Mouse (Mus musculus) hindbrain, embryonic 11.5 days (tissue): ENCODE measurements around the gene 1700019A02Rik. TPM values are rescaled to one million over a fixed set of nuclear protein-coding genes. Genes with fewer than 3 reads are reported as not detected.

ENCODE experiments used
- ATAC-seq: fragments of 200-750 bp; cut with Nextera tagmentation; 2 replicates; pipeline ENCODE4 v1.8.0; 2017; ENCODE audit warnings: mild to moderate bottlenecking, moderate TSS enrichment, moderate library complexity; ENCODE audit not compliant: low FRiP score
- DNase-seq: peaks from one replicate; pipeline ENCODE4 v3.0.0-alpha.2; 2015; ENCODE audit warnings: low spot score
- H3K27ac ChIP-seq: fragments of 300-500 bp; sonication (generic); 2 replicates; pipeline ENCODE4 v1.5.1; 2014; ENCODE audit warnings: mild to moderate bottlenecking, low read depth, low read length
- H3K27me3 ChIP-seq: fragments of 300-500 bp; sonication (generic); 2 replicates; pipeline ENCODE4 v1.6.1; 2014; ENCODE audit warnings: mild to moderate bottlenecking, low read length, moderate library complexity, mixed read lengths; ENCODE audit not compliant: control insufficient read depth, insufficient read depth
- H3K36me3 ChIP-seq: fragments of 300-500 bp; sonication (generic); 2 replicates; pipeline ENCODE4 v1.6.1; 2014; ENCODE audit warnings: mild to moderate bottlenecking, low read length, moderate library complexity, mixed read lengths; ENCODE audit not compliant: control insufficient read depth, insufficient read depth
- H3K4me1 ChIP-seq: fragments of 300-500 bp; sonication (generic); replicated peaks from 2 replicates; pipeline ENCODE4 v1.6.1; 2014; ENCODE audit warnings: low read length, mixed read lengths; ENCODE audit not compliant: control insufficient read depth, insufficient read depth
- H3K4me2 ChIP-seq: fragments of 300-500 bp; sonication (generic); replicated peaks from 2 replicates; pipeline ENCODE4 v1.6.1; 2014; ENCODE audit warnings: mild to moderate bottlenecking, low read depth, low read length
- H3K4me3 ChIP-seq: fragments of 300-500 bp; sonication (generic); 2 replicates; pipeline ENCODE4 v1.5.1; 2014; ENCODE audit warnings: low read depth, low read length
- H3K9ac ChIP-seq: fragments of 300-500 bp; sonication (generic); 2 replicates; pipeline ENCODE4 v1.6.1; 2014; ENCODE audit warnings: low read depth, low read length
- H3K9me3 ChIP-seq: fragments of 300-500 bp; sonication (generic); 2 replicates; pipeline ENCODE4 v1.6.1; 2016; ENCODE audit warnings: low read length; ENCODE audit not compliant: control insufficient read depth
- whole genome bisulfite sequencing: fragments of 180-500 bp; shearing (Covaris S2); extraction: QIAGEN DNeasy Blood & Tissue Kit; methylation state at CpG from one replicate; pipeline ENCODE4 v1.1.7; 2014; 5-methylcytosine and 5-hydroxymethylcytosine counted together
- polyA plus RNA-seq: library from polyadenylated mRNA; unstranded; fragments of >200 nt; fragmentation: Nextera tagmentation; extraction: Ambion mirVana; gene quantifications from 2 replicates; pipeline ENCODE4 v1.2.1, GENCODE M21; 2014

Gene 1700019A02Rik
- polyA plus RNA-seq, 1 experiment from 2014 or later: not detected

DNA sequence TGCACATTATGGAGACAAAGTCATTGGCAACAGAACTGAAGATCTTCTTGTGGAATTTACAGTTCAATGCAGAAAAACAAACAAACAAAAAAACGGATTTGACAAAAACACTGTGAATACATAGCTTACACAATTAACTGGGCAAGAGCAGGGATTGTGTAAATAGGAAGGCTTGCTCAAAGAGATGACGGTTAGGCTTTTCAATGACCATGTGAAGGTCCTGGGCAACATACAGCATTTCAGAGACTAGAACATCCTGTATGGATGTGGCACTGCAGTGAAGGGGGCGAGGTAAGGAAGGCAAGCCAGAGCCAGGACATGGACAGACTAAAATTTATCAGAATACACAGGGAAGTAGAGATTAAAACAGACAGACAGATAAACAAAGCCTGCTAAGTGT is 2.2 kb upstream of the 1700019A02Rik start:
- WGBS: 87% methylated on average over 3 of the region's 3 CpGs
- no peaks in the 10 kb centered on the region for H3K36me3 ChIP-seq
- H3K4me1 ChIP-seq: no peaks in the 10 kb centered on the region
- no peak for DNase-seq
- no peaks in the 10 kb centered on the region for H3K27me3 ChIP-seq
- no peak overlapping the region for H3K4me2 ChIP-seq
- H3K9ac ChIP-seq: no peak overlapping the region
- no peak overlapping the region for H3K27ac ChIP-seq
- H3K9me3 ChIP-seq: no peaks in the 10 kb centered on the region
- H3K4me3 ChIP-seq: no peak overlapping the region
- no peak for ATAC-seq

DNA sequence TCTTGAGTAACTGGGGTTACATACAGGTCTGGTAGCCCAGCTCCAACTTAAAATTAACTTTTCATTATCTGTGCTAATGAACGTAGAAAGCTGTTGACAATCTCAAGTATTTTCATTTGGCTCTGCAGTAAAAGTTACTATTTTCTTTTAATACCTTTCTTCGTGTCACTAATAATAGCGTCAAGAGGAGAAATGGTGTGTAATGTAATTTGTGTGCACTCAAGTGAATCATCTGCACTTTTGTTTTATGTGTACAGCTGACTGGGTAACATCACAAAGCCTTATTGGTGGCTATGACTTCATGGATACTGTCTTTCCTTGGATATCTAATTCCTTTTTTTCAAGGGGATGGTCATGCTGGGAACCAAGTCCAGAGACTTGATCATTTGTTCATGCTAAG is 1.1 kb downstream of the 1700019A02Rik start:
- Histone ChIP-seq H3K36me3 (no peaks in the 10 kb centered on the region), H3K9ac (no peak overlapping the region), H3K4me2 (no peak overlapping the region), H3K4me3 (no peak overlapping the region), H3K4me1 (no peaks in the 10 kb centered on the region), H3K27ac (no peak overlapping the region), H3K27me3 (no peaks in the 10 kb centered on the region), H3K9me3 (no peaks in the 10 kb centered on the region)
- 92% methylated on average over 3 of the region's 3 CpGs for WGBS
- no peak for DNase-seq
- ATAC-seq: no peak

DNA sequence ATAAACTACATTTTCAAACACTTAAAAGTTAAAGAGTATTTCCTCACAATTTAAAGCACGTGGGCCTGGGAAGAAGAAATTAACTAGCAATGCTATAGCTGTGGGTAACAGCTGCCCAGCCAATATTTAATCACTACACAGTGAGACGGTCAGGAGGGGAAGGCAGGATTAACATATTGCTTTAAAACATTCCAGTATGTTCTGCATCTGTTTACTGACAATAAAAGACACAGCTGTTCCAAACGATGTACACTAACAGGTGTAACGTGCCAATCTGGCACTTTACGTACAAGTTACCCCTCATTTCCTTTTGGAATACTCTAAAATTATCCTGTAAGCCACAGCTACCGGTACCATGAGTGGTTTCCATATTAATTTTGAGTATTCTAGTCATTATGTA is 29.7 kb downstream of the 1700019A02Rik start:
- DNase-seq (no peak), ATAC-seq (no peak)
- 76% methylated on average over 6 of the region's 6 CpGs for WGBS
- Histone ChIP-seq H3K36me3 (no peaks in the 10 kb centered on the region), H3K4me2 (no peak overlapping the region), H3K27ac (no peak overlapping the region), H3K4me3 (no peak overlapping the region), H3K27me3 (no peaks in the 10 kb centered on the region), H3K9ac (no peak overlapping the region), H3K4me1 (no peaks in the 10 kb centered on the region), H3K9me3 (no peaks in the 10 kb centered on the region)

DNA sequence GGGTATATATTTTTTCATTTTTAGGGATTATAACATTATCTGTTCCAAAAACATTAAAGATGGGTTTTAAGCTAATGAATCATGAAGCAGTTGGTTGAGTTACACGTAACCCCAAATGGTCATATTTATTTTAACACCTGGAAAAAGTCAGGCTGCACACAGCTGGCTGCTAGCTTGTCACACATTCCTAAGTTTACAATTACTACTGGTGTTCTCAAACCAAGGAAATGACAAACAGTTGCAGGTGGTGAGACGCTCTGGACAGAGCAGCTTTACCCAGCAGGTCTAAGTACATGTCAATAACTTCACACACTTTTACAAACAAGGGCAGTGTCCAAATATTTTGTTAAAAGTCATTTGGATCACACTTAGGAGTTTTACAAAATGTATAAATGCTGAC is 64.4 kb downstream of the 1700019A02Rik start:
- no peak for ATAC-seq
- no peak overlapping the region for H3K4me2 ChIP-seq
- 66% methylated on average over 2 of the region's 2 CpGs for WGBS
- H3K4me1 ChIP-seq: no peaks in the 10 kb centered on the region
- no peak overlapping the region for H3K4me3 ChIP-seq
- no peak overlapping the region for H3K9ac ChIP-seq
- no peak overlapping the region for H3K27ac ChIP-seq
- DNase-seq: no peak
- H3K27me3 ChIP-seq: no peaks in the 10 kb centered on the region
- no peaks in the 10 kb centered on the region for H3K9me3 ChIP-seq
- no peaks in the 10 kb centered on the region for H3K36me3 ChIP-seq

DNA sequence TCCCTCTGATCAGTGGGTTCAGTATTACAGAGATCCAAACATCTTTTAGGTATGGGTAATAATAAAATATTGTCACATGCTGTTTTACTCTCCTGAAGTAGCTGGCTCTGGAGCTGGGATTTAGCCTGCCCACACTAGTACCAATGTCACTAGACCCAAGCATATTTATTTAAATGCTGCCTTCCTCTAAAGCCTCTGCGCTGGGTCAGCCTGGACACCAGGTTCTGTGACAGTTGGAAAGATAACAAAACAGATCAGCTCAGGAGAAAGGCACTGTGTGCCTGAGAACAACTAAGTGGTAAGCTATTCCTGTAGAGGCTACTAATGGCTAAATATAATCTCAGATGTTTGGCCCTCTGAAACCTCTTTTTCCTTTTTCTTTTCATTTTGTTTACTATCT is 76.9 kb downstream of the 1700019A02Rik start:
- DNase-seq (no peak), ATAC-seq (no peak)
- no peaks in the 10 kb centered on the region for H3K4me1 ChIP-seq
- H3K27ac ChIP-seq: no peak overlapping the region
- no peak overlapping the region for H3K4me3 ChIP-seq
- H3K9me3 ChIP-seq: no peaks in the 10 kb centered on the region
- 89% methylated on average over 1 of the region's 1 CpGs for WGBS
- H3K9ac ChIP-seq: no peak overlapping the region
- no peaks in the 10 kb centered on the region for H3K36me3 ChIP-seq
- no peaks in the 10 kb centered on the region for H3K27me3 ChIP-seq
- H3K4me2 ChIP-seq: no peak overlapping the region

Other genes with a start within 250 kb of the 1700019A02Rik start
- 4.4 and 8.0 TPM in 2 replicates for gene 1700019D03Rik, start 167.5 kb downstream of the 1700019A02Rik start, polyA plus RNA-seq
- 1.5 and 1.9 TPM in 2 replicates for gene Mstn, start 126.0 kb downstream of the 1700019A02Rik start, polyA plus RNA-seq
- 21.0 and 23.8 TPM in 2 replicates for gene Pms1, start 109.4 kb upstream of the 1700019A02Rik start, polyA plus RNA-seq
- 87.3 and 90.4 TPM in 2 replicates for gene Ormdl1, start 109.5 kb upstream of the 1700019A02Rik start, polyA plus RNA-seq
- gene Gm28778, start 109.5 kb upstream of the 1700019A02Rik start, polyA plus RNA-seq: not detected in 2 replicates
- gene Osgepl1, start 126.0 kb upstream of the 1700019A02Rik start, polyA plus RNA-seq: 29.4 and 29.9 TPM in 2 replicates
- not detected in 2 replicates for gene Asdurf, start 165.0 kb upstream of the 1700019A02Rik start, polyA plus RNA-seq
- 0.91 and 1.0 TPM in 2 replicates for gene Gm28551, start 165.0 kb upstream of the 1700019A02Rik start, polyA plus RNA-seq
- gene Asnsd1, start 165.1 kb upstream of the 1700019A02Rik start, polyA plus RNA-seq: 110 TPM in 2 replicates